Mouse (Mus musculus) thymus, adult 2 months (tissue): ENCODE data around the gene Noxa1.

ENCODE experiments used
- CTCF ChIP-seq: fragments of 200-500 bp; IDR thresholded peaks from 2 replicates; pipeline ENCODE4 v1.5.1; 2012; ENCODE audit warnings: mild to moderate bottlenecking, control low read depth, low read length, moderate library complexity, borderline replicate concordance; ENCODE audit not compliant: control insufficient read depth, poor library complexity, insufficient read depth; ENCODE audit errors: extremely low read depth
- POLR2A ChIP-seq: fragments of 200-500 bp; IDR thresholded peaks from 2 replicates; pipeline ENCODE4 v1.6.1; 2012; ENCODE audit warnings: mild to moderate bottlenecking, low read length, control low read depth, moderate library complexity; ENCODE audit not compliant: control insufficient read depth, poor library complexity, insufficient read depth; ENCODE audit errors: extremely low read depth

- no peak for TF ChIP-seq CTCF
- no peak for TF ChIP-seq POLR2A
Observed at GRCm38 (mm10) chr2:25053101-25053500, 41.8 kb downstream of the Noxa1 start.
